Mouse (Mus musculus) lung, adult 2 months (tissue): Measurements from ENCODE around the gene Tes. TPM values are rescaled to one million over a fixed set of nuclear protein-coding genes. Genes with fewer than 3 reads are reported as not detected.

Source experiments
- DNase-seq: peaks from one replicate; pipeline ENCODE4 v3.0.0; 2022
- H3K4me1 ChIP-seq: fragments of 200-500 bp; 2 replicates; pipeline ENCODE4 v1.6.1; 2011; ENCODE audit warnings: low read length; ENCODE audit not compliant: control insufficient read depth, insufficient read depth
- H3K4me3 ChIP-seq: fragments of 200-500 bp; replicated peaks from 2 replicates; pipeline ENCODE3; 2011; ENCODE audit warnings: low read depth, mild to moderate bottlenecking, control low read depth, low read length; ENCODE audit errors: extremely low read depth
- CTCF ChIP-seq: fragments of 200-500 bp; IDR thresholded peaks from 2 replicates; pipeline ENCODE4 v1.5.1; 2011; ENCODE audit warnings: mild to moderate bottlenecking, low read length, control low read depth; ENCODE audit not compliant: insufficient read depth
- POLR2A ChIP-seq: fragments of 200-500 bp; IDR thresholded peaks from 2 replicates; pipeline ENCODE4 v1.6.1; 2011; ENCODE audit warnings: low read depth, mild to moderate bottlenecking, control low read depth, low read length, borderline replicate concordance; ENCODE audit errors: extremely low read depth
- WGBS: fragments of 180-500 bp; shearing (Covaris S2); methylation state at CpG from one replicate; pipeline ENCODE4 v1.1.7; 2018; 5-methylcytosine and 5-hydroxymethylcytosine counted together
- polyA plus RNA-seq: library from polyadenylated mRNA; depleted of rRNA; stranded (reverse); fragments of >200 nt; gene quantifications from 2 replicates; pipeline ENCODE4 v1.2.3, GENCODE M21; 2012; rRNA removed

Tes gene
- polyA plus RNA-seq, 1 experiment: 20.3 TPM

GRCm38 (mm10) chr6:17142577-17143359 is 77.8 kb downstream of the Tes start:
- no peaks in the 10 kb centered on the region for H3K4me1 ChIP-seq
- no peak overlapping the region for H3K4me3 ChIP-seq
- no peak for TF ChIP-seq CTCF
- no peak for TF ChIP-seq POLR2A
- DNase-seq: no peak
- WGBS: 47% methylated on average over 4 of the region's 4 CpGs

GRCm38 (mm10) chr6:17151071-17151715 is 86.2 kb downstream of the Tes start:
- Histone ChIP-seq H3K4me3 (no peak overlapping the region), H3K4me1 (no peaks in the 10 kb centered on the region)
- 63% methylated on average over 4 of the region's 4 CpGs for WGBS
- TF ChIP-seq POLR2A: no peak
- no peak for TF ChIP-seq CTCF
- no peak for DNase-seq

GRCm38 (mm10) chr6:17152551-17152950 is 87.6 kb downstream of the Tes start:
- WGBS: 50% methylated on average over 3 of the region's 3 CpGs
- Histone ChIP-seq H3K4me3 (no peak overlapping the region), H3K4me1 (no peaks in the 10 kb centered on the region; the same call in 1 of the 2 replicates)
- TF ChIP-seq POLR2A: no peak
- TF ChIP-seq CTCF: no peak
- DNase-seq: no peak

Other genes starting within 250 kb of the Tes start
- 2.6 and 4.4 TPM in 2 replicates for gene Tfec, start 166.7 kb upstream of the Tes start, polyA plus RNA-seq
- gene Cav2, start 216.0 kb downstream of the Tes start, polyA plus RNA-seq: 220 and 261 TPM in 2 replicates
- 1,746 and 2,229 TPM in 2 replicates for gene Cav1, start 241.2 kb downstream of the Tes start, polyA plus RNA-seq